Mouse (Mus musculus): ENCODE results near the gene Bik.

DNA sequence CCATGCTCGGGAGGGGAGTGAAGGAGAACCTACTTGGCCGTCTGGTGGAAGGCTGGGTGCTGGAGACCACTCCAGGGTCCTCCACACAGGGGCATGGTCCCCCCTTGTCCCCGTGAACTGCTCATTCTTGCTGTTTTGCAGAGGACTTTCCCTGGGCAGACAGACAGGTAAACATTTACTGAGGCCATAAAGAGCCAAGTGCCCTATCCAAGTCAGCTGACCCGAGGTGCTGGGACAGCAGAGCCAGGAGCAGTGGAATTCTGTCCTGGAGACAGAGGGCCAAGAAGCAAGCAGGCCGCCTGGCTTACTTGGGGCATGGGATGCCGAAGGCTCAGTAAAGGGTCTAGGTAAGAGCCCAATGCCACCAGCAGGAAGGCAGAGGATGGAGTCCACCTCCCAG lies 4.0 kb downstream of the Bik start:
- TF ChIP-seq CTCF (IDR thresholded peaks at IDR 0.05; ENCODE audit: extremely low read depth, insufficient read length, insufficient replicate concordance, low read depth, low read length) (no peak), POLR2A (IDR thresholded peaks at IDR 0.05; ENCODE audit: low read depth, low read length) (no peak)

Measured in small intestine, adult 2 months (tissue).